Mouse (Mus musculus) midbrain, postnatal 0 days (tissue): Measurements from ENCODE around the gene Nos2. TPM values are rescaled to one million over a fixed set of nuclear protein-coding genes. Genes with fewer than 3 reads are reported as not detected.

Experiments
- ATAC-seq: fragments of 200-750 bp; cut with Nextera tagmentation; 2 replicates; pipeline ENCODE4 v1.8.0; 2017; ENCODE audit warnings: moderate number of reproducible peaks, mild to moderate bottlenecking, moderate TSS enrichment, moderate library complexity; ENCODE audit not compliant: low FRiP score
- DNase-seq: peaks from one replicate; pipeline ENCODE4 v3.0.0-alpha.2; 2015; ENCODE audit warnings: low spot score
- H3K27ac ChIP-seq: fragments of 300-500 bp; sonication (generic); 2 replicates; pipeline ENCODE4 v1.5.1; 2014; ENCODE audit warnings: low read depth, mild to moderate bottlenecking, low read length, mixed read lengths
- H3K27me3 ChIP-seq: fragments of 300-500 bp; sonication (generic); 2 replicates; pipeline ENCODE4 v1.6.1; 2014; ENCODE audit warnings: low read length, control low read depth, mixed read lengths; ENCODE audit not compliant: insufficient read depth
- H3K36me3 ChIP-seq: fragments of 300-500 bp; sonication (generic); 2 replicates; pipeline ENCODE4 v1.6.1; 2014; ENCODE audit warnings: low read length, control low read depth, mixed read lengths; ENCODE audit not compliant: insufficient read depth
- H3K4me1 ChIP-seq: fragments of 300-500 bp; sonication (generic); 2 replicates; pipeline ENCODE4 v1.6.1; 2014; ENCODE audit warnings: mild to moderate bottlenecking, control low read depth, antibody characterized with exemption, low read length, mixed read lengths; ENCODE audit not compliant: insufficient read depth
- H3K4me2 ChIP-seq: fragments of 300-500 bp; sonication (generic); 2 replicates; pipeline ENCODE4 v1.6.1; 2014; ENCODE audit warnings: low read depth, mild to moderate bottlenecking, low read length, mixed read lengths; ENCODE audit not compliant: poor library complexity, severe bottlenecking
- H3K4me3 ChIP-seq: fragments of 300-500 bp; sonication (generic); 2 replicates; pipeline ENCODE4 v1.5.1; 2014; ENCODE audit warnings: low read depth, mild to moderate bottlenecking, low read length, moderate library complexity
- H3K9ac ChIP-seq: fragments of 300-500 bp; sonication (generic); replicated peaks from 2 replicates; pipeline ENCODE4 v1.6.1; 2014; ENCODE audit warnings: mild to moderate bottlenecking, low read length, moderate library complexity, mixed read lengths; ENCODE audit not compliant: poor library complexity, severe bottlenecking
- H3K9me3 ChIP-seq: fragments of 300-500 bp; sonication (generic); 2 replicates; pipeline ENCODE4 v1.6.1; 2016; ENCODE audit warnings: low read length, control low read depth
- CTCF ChIP-seq: IDR thresholded peaks from 2 replicates; pipeline ENCODE4 v1.5.1; 2016; ENCODE audit warnings: antibody characterized with exemption, mild to moderate bottlenecking
- WGBS: fragments of 180-500 bp; shearing (Covaris S2); extraction: QIAGEN DNeasy Blood & Tissue Kit; methylation state at CpG from one replicate; pipeline ENCODE4 v1.1.7; 2014; 5-methylcytosine and 5-hydroxymethylcytosine counted together
- polyA plus RNA-seq: library from polyadenylated mRNA; unstranded; fragments of >200 nt; fragmentation: Nextera tagmentation; extraction: Ambion mirVana; gene quantifications from 2 replicates; pipeline ENCODE4 v1.2.1, GENCODE M21; 2015
- total RNA-seq: library from RNA; depleted of rRNA; stranded (reverse); fragments of >200 nt; gene quantifications from 2 replicates; pipeline ENCODE4 v1.2.3, GENCODE M21; 2014

Nos2 gene
- total and polyA plus RNA-seq, 2 experiments from 2014 or later: 0.22 to 0.38 TPM

- H3K9me3 ChIP-seq: no peaks in the 10 kb centered on the region
- ATAC-seq (no peak), DNase-seq (peak; percentile 70)
- 0 out of 2 replicates have a peak, but pooled peaks cover 3% of the 10 kb centered on the region for H3K4me1 ChIP-seq
- 67% methylated on average over 17 of the region's 17 CpGs for WGBS
- no peak overlapping the region for H3K9ac ChIP-seq
- H3K4me3 ChIP-seq: no peak overlapping the region
- peak overlapping the region; percentile 12; the same call in 1 of the 2 replicates for H3K4me2 ChIP-seq
- no peak overlapping the region for H3K27ac ChIP-seq
- H3K27me3 ChIP-seq: no peaks in the 10 kb centered on the region
- no peak for TF ChIP-seq CTCF
- no peaks in the 10 kb centered on the region for H3K36me3 ChIP-seq
These were observed 53.0 kb downstream of the Nos2 start for GRCm38 (mm10) chr11:78973381-78974150.

- H3K9me3 ChIP-seq: no peaks in the 10 kb centered on the region
- no peak overlapping the region for H3K9ac ChIP-seq
- DNase-seq (no peak), ATAC-seq (no peak)
- H3K4me2 ChIP-seq: no peak overlapping the region
- no peak overlapping the region for H3K4me3 ChIP-seq
- H3K4me1 ChIP-seq: 0 out of 2 replicates have a peak, but pooled peaks cover 3% of the 10 kb centered on the region
- H3K36me3 ChIP-seq: no peaks in the 10 kb centered on the region
- no peak for TF ChIP-seq CTCF
- no peaks in the 10 kb centered on the region for H3K27me3 ChIP-seq
- 82% methylated on average over 8 of the region's 8 CpGs for WGBS
- no peak overlapping the region for H3K27ac ChIP-seq
These were observed 56.3 kb downstream of the Nos2 start for GRCm38 (mm10) chr11:78976731-78977510.

- Histone ChIP-seq H3K9me3 (no peaks in the 10 kb centered on the region), H3K4me1 (no peaks in the 10 kb centered on the region), H3K27ac (no peak overlapping the region), H3K9ac (no peak overlapping the region), H3K36me3 (no peaks in the 10 kb centered on the region), H3K4me2 (no peak overlapping the region), H3K4me3 (no peak overlapping the region), H3K27me3 (no peaks in the 10 kb centered on the region)
- WGBS: 86% methylated on average over 12 of the region's 12 CpGs
- no peak for ATAC-seq
- no peak for DNase-seq
- TF ChIP-seq CTCF: no peak
These were observed 57.8 kb downstream of the Nos2 start for GRCm38 (mm10) chr11:78978176-78979019.

- DNase-seq (no peak), ATAC-seq (no peak)
- TF ChIP-seq CTCF: no peak
- Histone ChIP-seq H3K4me2 (no peak overlapping the region), H3K4me1 (no peaks in the 10 kb centered on the region), H3K27me3 (no peaks in the 10 kb centered on the region), H3K27ac (no peak overlapping the region), H3K4me3 (no peak overlapping the region), H3K9me3 (no peaks in the 10 kb centered on the region), H3K36me3 (no peaks in the 10 kb centered on the region), H3K9ac (no peak overlapping the region)
- 80% methylated on average over 4 of the region's 4 CpGs for WGBS
These were observed 59.6 kb downstream of the Nos2 start for GRCm38 (mm10) chr11:78980083-78980634.

- no peak overlapping the region for H3K27ac ChIP-seq
- DNase-seq (no peak), ATAC-seq (no peak)
- no peaks in the 10 kb centered on the region for H3K36me3 ChIP-seq
- H3K27me3 ChIP-seq: no peaks in the 10 kb centered on the region
- H3K4me2 ChIP-seq: no peak overlapping the region
- TF ChIP-seq CTCF: no peak
- 93% methylated on average over 2 of the region's 2 CpGs for WGBS
- H3K4me1 ChIP-seq: no peaks in the 10 kb centered on the region
- no peak overlapping the region for H3K9ac ChIP-seq
- no peaks in the 10 kb centered on the region for H3K9me3 ChIP-seq
- H3K4me3 ChIP-seq: no peak overlapping the region
These were observed 61.5 kb downstream of the Nos2 start for GRCm38 (mm10) chr11:78982042-78982441.
